Mouse (Mus musculus) ovary, postnatal 10 days (tissue): ENCODE data around the gene Ctnnb1.

Experiments used
- DNase-seq: peaks from one replicate; pipeline ENCODE4 v3.0.0; 2022; ENCODE audit warnings: low spot score

Ctnnb1 gene

GRCm38 (mm10) chr9:121000641-121001320 is 71.8 kb downstream of the Ctnnb1 start:
- no peak for DNase-seq

GRCm38 (mm10) chr9:121001681-121002540 is 72.9 kb downstream of the Ctnnb1 start:
- no peak for DNase-seq

- no peak for DNase-seq
These were observed 76.9 kb downstream of the Ctnnb1 start for GRCm38 (mm10) chr9:121005961-121006360.
